Mouse (Mus musculus) mature B cell (primary cell): Measurements from ENCODE around the gene Ankar.

Experiments
- in situ Hi-C: fragments of 300-500 bp; cut with MboI; formaldehyde crosslinking; loops from 2 replicates; pipeline ENCODE4 v1.14.3; 2019

The Ankar gene

DNA sequence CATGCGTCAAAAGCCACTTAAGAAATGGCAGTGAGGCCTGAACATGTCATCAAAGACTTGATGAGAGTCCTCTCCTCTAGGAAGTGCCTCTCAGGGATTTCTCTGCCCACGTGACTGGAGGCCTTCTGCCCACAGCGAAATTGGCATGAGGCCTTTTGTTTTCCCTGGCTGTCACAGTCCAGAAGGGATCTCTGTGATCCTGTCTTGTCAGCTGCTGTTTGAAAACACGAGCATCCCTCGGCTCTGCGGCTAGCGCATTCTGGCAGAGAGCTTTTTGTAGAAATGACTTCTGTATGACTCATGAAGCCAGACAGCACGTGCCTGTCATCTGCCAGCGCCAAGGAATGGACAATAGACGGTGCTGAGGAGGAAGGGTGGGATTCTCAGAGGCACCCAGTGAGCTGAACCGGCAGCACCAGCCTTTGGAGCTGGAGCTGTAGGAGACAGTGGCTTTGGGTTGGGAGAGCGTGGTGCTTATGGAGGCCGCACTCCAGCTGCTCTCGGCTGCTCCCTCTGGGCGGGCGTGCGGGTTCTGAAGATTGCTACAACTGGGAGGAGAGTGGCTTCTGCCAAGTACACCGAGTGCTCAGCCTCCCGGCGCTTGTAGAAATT lies 106.9 kb downstream of the Ankar start:
- in situ Hi-C loops: loop anchor here (25.0 kb wide), 1 partner anchor 1031 kb away; the partner anchor contains the start of gene Atic
